Mouse (Mus musculus): Measurements from ENCODE around the gene Fzr1.

The Fzr1 gene

DNA sequence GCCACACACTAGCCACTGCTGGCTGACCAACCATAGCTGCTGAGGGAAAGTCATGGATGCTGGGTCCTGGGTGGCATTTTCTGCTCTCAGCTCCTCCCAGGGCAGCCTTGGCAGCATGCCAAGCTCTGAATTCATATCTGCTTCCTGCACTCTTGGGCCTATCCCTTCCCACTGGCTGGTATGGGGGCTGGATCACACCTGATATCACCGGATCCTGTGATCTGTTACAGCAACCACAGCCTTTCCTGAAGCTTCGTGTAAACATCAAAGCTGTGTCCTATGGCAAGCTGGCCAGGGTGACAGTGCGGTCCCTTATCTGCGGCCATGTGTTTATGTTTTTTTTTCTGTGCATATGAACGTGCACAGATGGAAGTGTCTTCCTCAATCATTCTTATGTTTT is 3.7 kb upstream of the Fzr1 start:
- DNase-seq (ENCODE audit: low spot score) = no peak

DNA sequence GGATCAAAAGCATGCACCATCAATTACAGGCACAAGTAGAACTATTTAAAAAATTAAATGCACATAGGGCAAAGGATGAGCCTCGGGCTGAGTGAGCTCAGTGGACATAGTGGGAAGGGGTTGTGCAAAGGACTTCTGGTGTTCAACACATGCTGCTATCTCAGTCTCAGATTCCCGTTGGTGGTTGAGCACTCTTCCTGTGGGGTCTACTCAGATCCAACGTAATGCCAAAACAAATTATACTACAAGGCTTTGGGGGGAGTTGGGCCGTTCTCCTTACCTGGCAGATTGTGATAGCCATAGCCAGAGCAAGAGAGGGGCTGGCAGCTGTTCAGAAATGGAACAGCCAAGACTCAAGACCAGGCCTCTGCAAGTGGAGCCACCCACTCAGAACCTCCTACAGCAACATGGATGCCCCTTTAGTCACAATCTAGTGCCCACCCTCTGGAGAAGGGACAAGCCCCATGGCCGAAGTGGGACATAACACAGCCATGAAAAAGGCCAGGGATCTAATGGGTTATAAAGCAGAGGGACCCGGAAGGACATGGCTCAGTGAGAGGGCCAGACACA is 1.6 kb upstream of the Fzr1 start:
- DNase-seq (ENCODE audit: low spot score) = no peak

DNA sequence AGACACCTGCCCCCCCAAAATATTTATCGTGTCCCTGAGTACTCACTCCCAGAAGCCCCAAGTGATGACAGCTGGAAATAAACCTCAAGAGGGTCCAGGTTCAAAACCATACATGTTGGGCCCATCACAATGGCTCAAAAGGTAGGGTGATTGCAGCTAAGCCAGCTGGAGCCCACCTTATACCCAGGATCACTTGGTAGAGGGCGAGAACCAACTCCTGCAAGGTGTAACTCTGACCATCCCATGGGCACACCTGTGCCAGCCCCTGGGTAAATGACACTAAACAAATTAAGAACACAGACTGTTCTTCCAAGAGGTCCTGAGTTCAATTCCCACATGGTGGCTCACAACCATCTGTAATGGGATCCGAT is 852 bp upstream of the Fzr1 start:
- no peak for DNase-seq (ENCODE audit: low spot score)

DNA sequence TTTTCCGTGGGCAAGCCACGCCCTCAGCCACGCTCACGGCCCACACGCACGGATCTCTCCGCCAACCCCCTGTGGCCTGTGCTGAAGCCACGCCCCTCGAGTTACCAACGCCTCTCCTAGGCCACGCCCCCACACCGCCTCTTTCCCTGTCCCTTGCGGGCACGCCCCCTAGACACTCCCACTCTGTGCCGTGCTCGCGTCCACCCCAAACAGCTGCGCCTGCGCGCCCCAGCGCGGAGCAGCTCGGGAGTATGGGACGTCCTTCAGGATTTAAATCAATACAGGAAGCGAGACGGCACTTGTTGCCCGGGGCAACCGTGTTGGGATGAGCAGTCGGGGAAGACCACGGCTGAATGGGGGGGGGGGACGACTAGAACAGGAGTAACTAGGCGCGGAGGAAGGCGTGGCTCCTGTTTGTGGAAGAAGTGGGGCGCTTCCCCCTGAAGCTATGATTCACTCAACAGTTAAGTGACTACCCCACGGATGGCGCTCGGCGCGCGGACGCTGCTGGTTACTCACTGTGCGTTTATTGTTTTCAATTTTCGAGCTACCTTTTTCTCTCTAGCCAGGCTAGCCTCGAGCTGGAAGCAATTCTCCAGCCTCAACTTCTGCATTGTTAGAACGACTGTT is 352 bp upstream of the Fzr1 start:
- DNase-seq (ENCODE audit: low spot score) = peak; percentile 100

DNA sequence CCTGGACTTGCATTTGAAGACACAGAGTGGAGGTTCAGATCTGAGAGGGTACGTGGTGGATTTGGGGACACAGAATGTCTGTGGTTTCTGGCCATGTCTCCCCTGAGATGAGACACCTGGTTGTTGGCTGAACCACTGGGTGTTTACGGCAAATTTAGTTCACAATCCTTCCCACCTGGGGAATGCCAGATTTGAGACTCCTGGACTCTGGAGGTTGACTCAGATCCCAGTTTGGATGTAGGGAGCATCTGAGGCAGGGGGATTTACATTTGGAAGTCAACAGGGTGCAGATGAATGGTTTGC is 1.0 kb downstream of the Fzr1 start:
- no peak for DNase-seq (ENCODE audit: low spot score)

DNA sequence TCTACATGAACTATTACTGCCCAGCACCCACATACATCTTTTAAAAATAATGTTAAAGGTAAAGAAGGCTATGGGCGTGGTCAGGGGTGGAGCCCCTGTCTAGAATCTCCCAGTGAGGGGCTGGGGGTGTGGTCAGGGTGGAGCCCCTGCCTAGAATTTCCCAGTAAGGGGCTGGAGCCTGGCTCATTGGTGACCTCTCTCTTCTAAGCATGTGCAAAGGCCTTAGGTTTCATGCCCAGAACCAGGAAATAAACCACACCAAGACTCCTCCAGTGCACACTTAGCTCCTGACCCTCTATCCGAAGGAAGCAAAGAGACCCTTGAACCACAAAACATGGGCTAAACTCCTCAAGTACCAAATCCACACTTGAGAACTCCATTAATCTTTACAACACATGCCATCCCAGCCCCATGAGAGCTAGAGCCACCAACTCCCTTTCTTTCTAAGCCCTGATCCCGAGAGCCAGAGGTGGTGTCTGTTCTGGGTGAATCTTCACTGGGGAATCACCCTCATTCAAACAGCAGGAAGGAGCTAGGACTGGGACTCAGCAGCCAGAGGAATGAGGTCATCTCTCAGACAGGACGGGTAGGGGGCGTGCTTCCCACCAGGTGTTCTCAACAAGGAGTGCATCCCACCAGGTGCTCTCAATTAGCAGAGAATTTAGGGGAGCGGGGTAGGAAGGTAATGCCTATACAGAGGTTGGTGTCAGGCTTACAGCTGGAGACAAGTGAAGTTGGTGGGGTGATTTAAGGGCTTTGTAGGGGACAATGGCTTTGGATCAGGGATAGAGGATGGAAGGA is 1.6 kb downstream of the Fzr1 start:
- DNase-seq (ENCODE audit: low spot score) = no peak

DNA sequence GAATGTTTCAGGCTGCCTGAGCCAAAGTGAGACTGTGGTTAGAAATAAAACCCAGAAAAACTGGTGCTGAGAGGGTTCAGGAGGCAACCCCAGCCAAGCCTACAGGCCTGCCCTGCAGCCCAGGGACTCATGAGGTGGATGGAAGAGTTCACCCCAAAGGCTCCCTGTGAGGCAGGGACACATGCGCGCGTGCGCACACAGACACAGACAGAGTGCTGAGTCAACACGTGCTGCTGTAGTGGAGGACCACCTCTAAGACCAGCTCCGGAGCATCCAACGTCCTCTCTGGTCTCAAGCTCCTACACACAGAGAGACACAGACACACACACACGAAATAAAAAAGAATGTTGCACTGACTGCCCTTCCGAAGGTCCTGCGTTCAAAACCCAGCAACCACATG is 3.0 kb downstream of the Fzr1 start:
- no peak for DNase-seq (ENCODE audit: low spot score)

DNA sequence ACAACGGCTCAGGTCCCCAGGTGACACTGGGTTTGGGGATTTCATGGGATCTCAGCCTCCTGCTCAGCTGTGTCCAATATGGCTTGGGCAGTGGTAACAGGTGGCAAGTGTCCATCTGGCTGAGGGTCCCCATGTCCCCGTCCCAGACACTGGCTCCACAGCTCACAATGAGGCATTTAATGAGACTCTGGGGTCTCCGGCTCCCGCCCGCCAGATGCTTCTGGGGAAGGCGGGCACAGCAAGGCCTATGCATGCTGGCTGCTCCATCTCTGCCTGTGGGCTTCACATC is 11.2 kb downstream of the Fzr1 start:
- no peak for DNase-seq (ENCODE audit: low spot score)

DNA sequence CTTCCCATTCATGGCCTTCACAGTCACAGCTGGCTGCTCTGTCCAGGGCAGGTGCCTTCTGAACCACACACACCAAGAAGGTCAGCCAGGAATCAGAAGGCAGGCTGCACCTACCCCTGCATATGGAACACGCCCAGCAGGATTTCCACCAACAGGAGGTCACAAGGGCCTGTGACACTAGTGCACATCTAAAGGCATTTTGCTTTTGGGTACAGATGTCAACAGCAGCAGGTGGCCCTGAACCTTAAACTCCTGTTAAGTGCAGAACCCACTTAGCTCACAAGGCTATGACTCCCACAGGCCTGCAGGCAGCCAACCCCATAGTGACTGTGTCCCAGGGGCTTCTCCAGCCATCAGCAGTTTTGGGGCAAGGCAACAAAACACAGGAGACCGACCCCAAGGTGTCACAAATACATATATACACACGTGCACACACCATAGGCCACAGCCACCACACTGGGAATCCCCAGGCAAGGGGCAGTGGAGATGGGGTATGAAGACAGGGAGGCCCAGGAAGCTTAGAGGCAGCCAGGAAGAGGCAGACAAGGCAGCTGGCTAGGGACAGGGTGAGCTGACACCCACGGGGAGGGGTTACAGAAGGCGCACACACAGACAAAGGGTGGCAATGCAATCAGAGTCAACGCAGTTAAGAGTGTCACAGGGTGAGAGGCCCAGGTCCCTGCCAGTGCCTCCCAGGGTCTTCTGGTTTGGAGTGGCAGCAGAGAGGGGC is 11.7 kb downstream of the Fzr1 start:
- DNase-seq (ENCODE audit: low spot score) = no peak

DNA sequence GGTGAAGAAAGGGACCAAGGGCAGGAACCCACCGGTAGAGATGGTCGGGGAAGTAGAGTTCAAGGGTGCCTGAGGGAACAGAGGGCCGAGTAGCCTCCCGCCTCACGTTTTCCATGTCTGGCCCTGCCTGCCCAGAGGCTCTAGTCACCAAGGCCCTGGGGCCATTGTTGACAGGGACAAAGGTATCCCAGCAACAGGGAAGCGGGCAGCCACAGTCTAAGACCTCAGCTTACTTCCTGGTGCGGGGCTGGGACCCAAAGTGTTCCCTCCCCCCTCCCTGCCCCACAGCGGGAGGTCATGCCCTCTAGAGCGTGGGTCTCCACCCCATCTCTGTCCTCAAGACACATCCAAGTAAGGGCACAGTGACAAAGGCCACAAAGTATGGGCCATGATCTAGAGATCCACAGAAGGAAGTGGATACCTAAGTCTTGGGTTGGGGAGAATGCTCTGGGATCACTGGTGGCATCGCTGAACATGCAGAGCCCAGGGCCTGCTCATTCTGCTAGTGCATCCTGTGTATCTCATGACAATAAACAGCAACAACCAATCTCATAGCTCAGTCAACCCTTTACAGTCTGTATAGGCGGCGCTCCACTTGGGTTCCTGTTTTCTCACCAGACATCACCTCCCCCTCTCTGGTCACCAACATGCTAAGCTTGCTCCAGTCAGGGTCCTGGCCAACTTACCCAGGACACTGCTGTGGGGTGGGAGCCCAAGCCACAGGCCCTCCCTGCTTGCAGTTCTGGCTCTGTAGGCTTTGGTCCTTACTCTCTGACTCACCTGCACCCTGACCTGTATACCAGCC is 12.4 kb downstream of the Fzr1 start, which contains the start of gene 4930404N11Rik:
Gene 4930404N11Rik (minus strand): TSS at position 145 of the 805 bp plus-strand sequence.
- no peak for DNase-seq (ENCODE audit: low spot score)

DNA sequence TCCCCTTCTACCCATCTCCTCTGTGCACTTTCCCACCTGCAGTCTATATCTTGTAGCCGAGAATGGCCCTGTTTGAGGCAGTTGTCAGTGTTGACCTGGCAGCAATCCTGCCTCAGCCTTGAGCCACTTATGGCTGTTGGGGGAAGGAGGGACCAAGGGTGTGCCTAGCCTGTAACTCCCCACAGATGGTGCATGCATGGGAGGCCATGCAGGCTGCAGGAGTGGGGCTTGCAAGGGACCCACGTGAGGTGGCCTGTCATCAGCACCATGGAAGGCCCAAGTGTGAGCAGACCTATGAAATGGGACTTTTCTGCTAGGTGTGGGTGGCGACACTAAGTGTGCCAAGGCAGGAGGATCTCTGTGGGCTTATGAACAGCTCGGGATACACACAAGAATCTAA is 13.2 kb downstream of the Fzr1 start:
- no peak for DNase-seq (ENCODE audit: low spot score)

DNA sequence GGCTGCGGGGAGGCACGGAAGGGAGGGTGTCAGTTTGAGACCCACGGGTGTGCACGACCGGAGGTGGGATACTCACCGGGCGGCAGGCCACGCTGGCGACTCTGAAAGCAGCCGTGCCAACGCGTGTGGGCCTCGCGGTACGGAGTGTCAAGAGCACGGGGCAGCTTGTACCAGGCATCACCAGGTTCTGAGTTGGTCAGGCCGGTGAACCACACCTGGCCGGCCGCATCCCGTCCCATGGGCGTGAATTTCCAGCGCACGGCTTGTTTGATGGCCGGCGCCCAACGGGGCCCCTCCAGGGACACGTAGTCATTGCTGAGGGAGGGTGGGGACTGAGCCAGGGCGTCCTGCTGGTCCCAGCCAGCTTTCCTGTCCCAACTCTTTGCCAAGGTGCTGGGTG is 13.7 kb downstream of the Fzr1 start:
- DNase-seq (ENCODE audit: low spot score) = no peak

DNA sequence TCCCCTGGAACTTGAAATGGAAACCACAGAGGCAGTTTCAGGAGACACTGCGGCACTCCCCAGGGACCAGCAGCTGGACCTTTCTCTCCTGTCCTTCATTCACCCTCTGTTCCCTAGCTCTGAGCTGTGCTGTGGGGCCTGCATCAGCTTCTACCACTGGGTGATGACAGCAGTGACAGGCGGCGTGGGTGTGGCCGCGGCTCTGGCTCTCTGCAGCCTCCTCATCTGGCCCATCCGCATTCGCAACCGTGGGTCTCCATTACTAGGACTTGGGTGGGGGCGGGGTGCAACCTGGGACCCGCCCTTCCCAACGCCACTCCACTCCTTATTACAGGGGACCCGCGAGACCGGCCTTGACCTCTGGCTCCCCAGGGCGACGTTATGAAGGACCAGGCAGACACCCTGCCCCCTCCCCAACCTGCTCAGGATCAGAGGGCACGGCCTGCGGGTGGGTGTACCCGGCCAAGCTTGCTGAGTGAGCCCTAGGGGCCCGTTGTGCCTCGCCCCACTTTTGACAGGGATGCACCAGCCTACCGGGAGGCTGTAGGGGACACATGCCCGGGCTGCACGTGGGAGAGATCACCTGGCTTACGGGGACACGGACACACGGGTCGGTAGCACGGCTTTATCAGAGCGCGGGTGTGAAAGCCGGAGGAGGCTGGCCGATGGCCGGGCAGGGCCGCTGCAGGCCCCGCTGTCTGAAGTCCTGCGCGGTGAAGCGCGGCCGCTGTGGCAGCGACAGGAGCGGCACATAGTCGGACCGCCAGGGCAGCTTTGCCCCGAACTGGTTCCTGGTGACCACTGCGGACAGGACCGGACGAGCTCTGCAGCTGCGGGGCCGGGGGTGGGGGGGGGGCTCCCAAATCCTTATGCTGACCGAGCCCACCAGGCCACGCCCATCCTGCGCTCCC is 14.6 kb downstream of the Fzr1 start:
- no peak for DNase-seq (ENCODE audit: low spot score)

DNA sequence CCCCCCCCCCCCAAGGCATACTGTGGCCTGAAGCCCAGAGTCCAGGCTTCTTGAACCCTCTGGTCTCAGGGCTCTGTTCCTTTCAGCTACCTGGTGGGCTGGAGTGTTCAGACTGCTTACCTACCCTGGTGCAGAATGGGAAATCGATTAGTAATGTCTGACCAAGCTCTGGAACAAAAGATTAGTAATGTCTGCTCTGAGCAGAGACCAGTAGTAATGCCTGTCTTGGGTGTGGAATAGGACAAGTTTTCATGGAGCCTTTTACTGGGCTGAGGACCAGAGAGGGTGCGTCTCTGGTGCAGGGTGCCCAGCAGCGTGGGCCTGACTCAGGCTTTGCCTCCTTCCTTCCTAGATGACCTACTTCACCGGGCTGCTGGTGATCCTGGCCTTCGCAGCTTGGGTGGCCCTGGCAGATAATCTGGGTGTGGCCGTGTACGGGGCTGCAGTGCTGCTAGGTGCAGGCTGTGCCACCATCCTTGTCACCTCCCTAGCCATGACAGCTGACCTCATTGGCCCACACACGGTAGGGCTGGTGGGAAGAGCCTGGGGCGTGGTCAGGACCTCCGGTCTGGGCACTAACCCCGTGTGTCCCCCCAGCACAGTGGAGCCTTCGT is 15.9 kb downstream of the Fzr1 start:
- DNase-seq (ENCODE audit: low spot score) = no peak

DNA sequence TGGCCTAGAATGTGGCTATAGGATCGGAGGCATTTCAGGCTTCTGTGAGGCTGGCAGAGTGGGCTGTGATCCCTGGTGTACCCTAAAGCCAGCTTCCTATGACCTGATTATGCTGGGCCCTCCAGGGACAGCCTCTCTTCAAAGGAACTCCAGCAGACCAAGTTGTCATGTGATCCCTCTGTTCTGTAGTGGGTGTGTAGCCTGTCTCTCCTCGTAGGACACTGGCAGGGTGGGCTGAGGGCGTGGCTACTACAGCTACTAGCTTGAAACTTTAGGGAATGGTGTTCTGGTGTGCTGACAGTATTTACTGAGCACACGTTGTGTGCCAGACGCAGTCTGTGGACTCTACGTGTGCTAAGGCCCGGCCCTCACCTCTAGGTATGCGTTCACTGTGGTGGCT is 17.6 kb downstream of the Fzr1 start:
- DNase-seq (ENCODE audit: low spot score) = no peak

DNA sequence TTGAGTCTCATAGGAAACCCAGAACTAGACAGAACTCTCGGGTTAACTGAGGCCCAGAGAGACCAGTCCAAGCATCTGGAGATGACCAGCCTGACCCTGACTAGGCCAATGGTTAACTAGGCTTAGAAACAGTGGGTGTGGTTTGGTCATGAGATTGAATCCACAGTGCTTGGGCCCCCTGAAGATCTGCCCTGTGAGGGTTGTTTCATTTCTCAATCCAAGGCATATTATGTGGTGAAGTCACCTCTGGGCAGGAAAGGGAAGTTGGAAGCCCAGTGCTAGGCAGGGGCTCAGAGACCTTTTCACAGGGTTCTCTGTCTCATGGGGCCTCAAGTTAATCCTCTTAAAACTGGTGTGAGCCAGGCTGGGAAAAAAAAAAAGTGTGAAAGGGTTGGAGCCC is 19.5 kb downstream of the Fzr1 start:
- no peak for DNase-seq (ENCODE audit: low spot score)

DNA sequence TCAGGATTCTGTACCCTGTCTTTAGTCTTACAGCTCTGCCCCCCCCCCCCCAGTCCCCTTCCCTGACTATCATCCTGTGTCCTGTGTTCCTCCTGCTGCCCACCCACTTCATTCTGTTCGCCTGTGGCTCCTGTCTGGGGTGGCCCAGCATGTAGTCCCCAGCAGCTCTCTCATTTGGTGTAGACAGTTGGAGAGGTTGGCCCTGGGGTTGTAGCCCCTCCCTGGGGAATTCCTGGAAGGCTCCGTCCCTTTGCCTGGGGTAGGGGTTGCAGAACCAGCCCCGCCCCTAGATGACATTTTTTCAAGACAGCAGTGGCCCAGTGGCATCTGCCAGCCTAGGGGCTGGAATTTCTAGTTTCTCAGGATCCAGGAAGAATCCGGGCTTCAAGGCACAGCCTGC is 20.1 kb downstream of the Fzr1 start:
- DNase-seq (ENCODE audit: low spot score) = no peak

DNA sequence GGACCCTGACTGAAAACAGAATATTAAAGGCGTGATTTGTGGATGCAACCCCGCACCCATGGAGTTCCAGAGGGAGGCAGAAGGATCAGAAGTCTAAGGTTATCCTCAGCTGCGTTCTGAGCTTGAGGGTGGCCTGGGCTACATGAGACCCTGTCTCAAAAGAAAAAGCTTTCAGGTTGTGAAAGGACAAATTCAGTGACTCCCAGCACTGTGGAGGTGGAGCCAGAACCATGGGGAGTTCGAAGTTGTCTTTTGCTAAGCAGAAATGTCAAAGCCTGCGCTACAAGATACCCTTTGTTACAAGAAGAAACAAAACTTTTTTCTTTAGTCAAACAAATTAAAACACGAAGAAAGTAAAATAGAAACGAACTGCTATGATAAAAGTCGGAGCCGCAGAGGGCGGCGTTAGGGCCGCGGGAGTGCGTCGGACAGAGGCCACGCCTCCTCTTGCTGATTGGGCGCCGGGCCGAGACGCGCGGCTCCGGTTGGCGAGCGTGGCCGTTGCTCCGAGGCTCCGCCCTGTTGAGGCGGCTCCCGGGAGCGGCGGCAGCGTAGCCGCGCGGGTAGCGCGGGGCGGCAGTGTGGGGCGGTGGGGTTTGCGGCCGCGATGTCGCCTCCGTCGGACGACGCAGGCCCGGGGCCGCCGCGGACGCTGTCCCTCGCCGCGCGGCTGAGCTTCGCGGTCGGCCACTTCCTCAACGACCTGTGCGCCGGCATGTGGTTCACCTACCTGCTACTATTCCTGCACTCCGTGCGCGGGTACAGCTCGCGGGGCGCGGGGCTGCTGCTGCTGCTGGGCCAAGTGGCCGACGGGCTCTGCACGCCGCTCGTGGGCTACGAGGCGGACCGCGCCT is 21.1 kb downstream of the Fzr1 start, which contains the start of gene Mfsd12:
Gene Mfsd12 (plus strand): TSS at position 501 of the 854 bp plus-strand sequence.
- DNase-seq (ENCODE audit: low spot score) = peak; percentile 60

DNA sequence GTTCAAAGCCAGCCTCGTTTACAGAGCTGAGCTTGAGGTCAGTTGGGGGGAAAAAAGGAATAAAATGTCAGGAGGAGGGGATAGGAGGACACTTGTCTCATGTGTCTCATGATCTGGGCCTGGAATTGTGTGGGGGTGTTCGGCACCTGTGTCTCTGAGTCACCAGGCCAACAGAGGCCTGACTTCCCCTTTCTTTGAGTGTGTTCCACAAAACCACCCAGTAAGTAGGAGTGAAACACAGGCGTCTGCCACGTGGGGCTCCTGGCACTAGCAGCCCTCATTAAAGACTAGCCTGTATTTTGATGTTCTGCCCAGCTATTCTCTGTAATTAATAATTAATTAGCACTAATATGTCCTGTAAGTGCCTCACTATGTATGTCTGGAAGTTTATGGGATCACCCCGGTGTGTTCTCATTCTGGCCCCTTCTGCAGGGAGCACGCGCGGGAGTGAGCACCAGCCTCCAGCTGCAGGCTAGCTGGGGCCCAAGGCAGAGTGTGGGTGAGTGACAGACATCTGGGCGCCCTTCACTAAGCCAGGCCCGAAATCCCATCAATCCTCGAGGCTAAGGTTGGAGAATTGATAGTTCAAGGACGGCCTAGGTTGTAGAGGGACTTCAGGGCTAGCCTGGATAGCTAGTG is 21.8 kb downstream of the Fzr1 start:
- no peak for DNase-seq (ENCODE audit: low spot score)

All from layer of hippocampus, adult 9-10 months (tissue).